Mouse (Mus musculus): ENCODE measurements at regions not wholly inside any gene's neighbourhood (a gene's known extent, or its start where the extent isn't known, plus 50 kb on each side); places are given as distances from the start of the nearest gene placed in this dataset.

GRCm38 (mm10) chr13:91274131-91274530, 50.4 kb upstream of the Atg10 start:
- DNase-seq, result no peak

- DNase-seq, result peak; percentile 24
Measured at GRCm38 (mm10) chr13:91274615-91275014, 50.8 kb upstream of the Atg10 start.

GRCm38 (mm10) chr13:91279487-91279886, 55.7 kb upstream of the Atg10 start:
- no peak for DNase-seq

GRCm38 (mm10) chr13:91295552-91296170, 71.9 kb upstream of the Atg10 start:
- no peak for DNase-seq

GRCm38 (mm10) chr13:91296521-91297160, 72.9 kb upstream of the Atg10 start:
- DNase-seq, result no peak

- DNase-seq, result no peak
Measured at GRCm38 (mm10) chr13:91301849-91302248, 78.1 kb upstream of the Atg10 start.

- DNase-seq, result no peak
Measured at GRCm38 (mm10) chr13:91305697-91306405, 82.1 kb upstream of the Atg10 start.

GRCm38 (mm10) chr13:91306545-91306944, 82.8 kb upstream of the Atg10 start:
- DNase-seq, result no peak

- no peak for DNase-seq
Measured at GRCm38 (mm10) chr13:91312905-91313571, 89.3 kb upstream of the Atg10 start.

- DNase-seq, result no peak
Measured at GRCm38 (mm10) chr13:91322331-91322730, 98.6 kb upstream of the Atg10 start.

GRCm38 (mm10) chr13:91326834-91327233, 103.1 kb upstream of the Atg10 start:
- DNase-seq, result no peak

- no peak for DNase-seq
Measured at GRCm38 (mm10) chr13:91334283-91334682, 110.5 kb upstream of the Atg10 start.

- DNase-seq, result no peak
Measured at GRCm38 (mm10) chr13:91344139-91344538, 115.9 kb upstream of the Ssbp2 start.

- no peak for DNase-seq
Measured at GRCm38 (mm10) chr13:91348489-91349083, 111.5 kb upstream of the Ssbp2 start.

GRCm38 (mm10) chr13:91352311-91352710, 107.8 kb upstream of the Ssbp2 start:
- peak; percentile 53 for DNase-seq

- DNase-seq, result no peak
Measured at GRCm38 (mm10) chr13:91356516-91356915, 103.6 kb upstream of the Ssbp2 start.

- no peak for DNase-seq
Measured at GRCm38 (mm10) chr13:91360121-91360520, 100.0 kb upstream of the Ssbp2 start.

- peak; percentile 95 for DNase-seq
Measured at GRCm38 (mm10) chr13:91365270-91365952, 94.7 kb upstream of the Ssbp2 start.

- DNase-seq, result no peak
Measured at GRCm38 (mm10) chr13:91366540-91366939, 93.5 kb upstream of the Ssbp2 start.

- DNase-seq, result no peak
Measured at GRCm38 (mm10) chr13:91367896-91368556, 92.1 kb upstream of the Ssbp2 start.

GRCm38 (mm10) chr13:91368664-91369063, 91.4 kb upstream of the Ssbp2 start:
- DNase-seq, result no peak

- peak; percentile 7 for DNase-seq
Measured at GRCm38 (mm10) chr13:91370021-91370420, 90.1 kb upstream of the Ssbp2 start.
